Mouse (Mus musculus): ENCODE measurements around the gene Tgfbr3.

The Tgfbr3 gene

GRCm38 (mm10) chr5:107289234-107289764, at the start of gene Tgfbr3:
TSS of gene Tgfbr3 (minus strand) at chr5:107289629.
- DNase-seq = peak; percentile 79

- no peak for DNase-seq
Observed at GRCm38 (mm10) chr5:107330916-107331421, 41.5 kb upstream of the Tgfbr3 start, which contains the start of gene Brdt. TSS of gene Brdt (plus strand) at chr5:107331159.

GRCm38 (mm10) chr5:107320703-107321102, 31.3 kb upstream of the Tgfbr3 start:
- DNase-seq = no peak

GRCm38 (mm10) chr5:107317141-107317540, 27.7 kb upstream of the Tgfbr3 start:
- no peak for DNase-seq

- DNase-seq = no peak
Observed at GRCm38 (mm10) chr5:107307432-107307831, 18.0 kb upstream of the Tgfbr3 start.

GRCm38 (mm10) chr5:107304117-107304825, 14.8 kb upstream of the Tgfbr3 start:
- DNase-seq = no peak

GRCm38 (mm10) chr5:107303350-107303861, 14.0 kb upstream of the Tgfbr3 start:
- DNase-seq = no peak

- DNase-seq = no peak
Observed at GRCm38 (mm10) chr5:107298854-107299253, 9.4 kb upstream of the Tgfbr3 start.

GRCm38 (mm10) chr5:107296512-107297322, 7.3 kb upstream of the Tgfbr3 start:
- DNase-seq = no peak

- DNase-seq = no peak
Observed at GRCm38 (mm10) chr5:107295817-107296511, 6.5 kb upstream of the Tgfbr3 start.

GRCm38 (mm10) chr5:107295061-107295816, 5.8 kb upstream of the Tgfbr3 start:
- DNase-seq = no peak

GRCm38 (mm10) chr5:107294041-107294440, 4.6 kb upstream of the Tgfbr3 start:
- DNase-seq = no peak

GRCm38 (mm10) chr5:107289986-107290385, 557 bp upstream of the Tgfbr3 start:
- DNase-seq = no peak

GRCm38 (mm10) chr5:107288427-107289233, 799 bp downstream of the Tgfbr3 start:
- no peak for DNase-seq

GRCm38 (mm10) chr5:107287908-107288267, 1.5 kb downstream of the Tgfbr3 start:
- DNase-seq = no peak

GRCm38 (mm10) chr5:107287254-107287907, 2.0 kb downstream of the Tgfbr3 start:
- no peak for DNase-seq

- no peak for DNase-seq
Observed at GRCm38 (mm10) chr5:107285563-107285962, 3.9 kb downstream of the Tgfbr3 start.

- no peak for DNase-seq
Observed at GRCm38 (mm10) chr5:107283935-107284524, 5.4 kb downstream of the Tgfbr3 start.

- DNase-seq = peak; percentile 37
Observed at GRCm38 (mm10) chr5:107282561-107283307, 6.7 kb downstream of the Tgfbr3 start.

Data from layer of hippocampus, adult 9-11 months (tissue).